Mouse (Mus musculus): ENCODE measurements around the gene Gm8246.
"Not testable (repeated sequence)": the region's sequence is repeated elsewhere in the genome, so short reads cannot be mapped to it uniquely, and the experiment has no call there.

The Gm8246 gene

DNA sequence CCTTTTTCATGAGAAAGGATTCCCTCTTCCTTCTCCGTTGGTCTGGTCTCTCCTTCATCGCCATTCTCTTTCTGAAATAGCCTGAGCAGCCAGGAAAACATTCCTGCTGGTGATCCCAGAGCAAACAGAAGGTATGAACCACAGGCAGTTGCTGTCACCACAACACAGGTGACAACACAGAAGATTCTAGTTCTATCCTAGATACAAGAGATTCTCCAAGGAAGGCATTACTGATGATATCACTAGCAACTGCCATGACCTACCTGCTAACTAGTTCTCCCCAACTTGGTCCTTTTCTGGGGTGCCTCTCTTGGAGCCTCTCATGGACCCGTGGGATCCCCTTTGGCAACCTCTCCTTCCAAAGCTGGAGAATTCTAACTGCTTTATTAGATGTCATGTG is at the start of gene Gm8246:
TSS of gene Gm8246 (minus strand) at position 101 of the 400 bp plus-strand sequence.
- DNase-seq (ENCODE audit: low spot score in 2 of 2): not testable (repeated sequence)

DNA sequence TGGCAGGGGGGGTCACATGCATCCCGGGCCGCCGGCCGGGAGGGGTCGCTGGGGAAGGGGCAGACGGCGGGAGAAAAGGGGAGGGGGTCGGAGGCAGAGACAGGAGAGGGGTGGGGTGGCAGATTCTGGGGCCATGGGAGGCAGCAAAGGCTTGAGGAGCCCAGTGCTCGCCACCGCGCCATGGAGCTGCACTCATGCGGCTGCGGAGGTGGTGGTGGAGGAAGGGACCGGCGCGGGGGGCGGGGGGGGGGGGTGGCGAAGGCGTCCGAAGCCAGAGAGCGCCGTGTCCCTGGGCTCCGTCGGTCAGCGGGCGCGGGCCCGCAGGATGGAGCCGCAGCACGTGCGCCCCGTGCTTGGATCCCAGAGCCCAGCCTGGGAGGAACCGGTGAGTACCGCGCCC is 23.7 kb upstream of the Gm8246 start, which contains the start of gene Gm3488:
TSS of gene Gm3488 (plus strand) at position 301 of the 400 bp plus-strand sequence.
- DNase-seq (ENCODE audit: low spot score in 2 of 2): not testable (repeated sequence)

DNA sequence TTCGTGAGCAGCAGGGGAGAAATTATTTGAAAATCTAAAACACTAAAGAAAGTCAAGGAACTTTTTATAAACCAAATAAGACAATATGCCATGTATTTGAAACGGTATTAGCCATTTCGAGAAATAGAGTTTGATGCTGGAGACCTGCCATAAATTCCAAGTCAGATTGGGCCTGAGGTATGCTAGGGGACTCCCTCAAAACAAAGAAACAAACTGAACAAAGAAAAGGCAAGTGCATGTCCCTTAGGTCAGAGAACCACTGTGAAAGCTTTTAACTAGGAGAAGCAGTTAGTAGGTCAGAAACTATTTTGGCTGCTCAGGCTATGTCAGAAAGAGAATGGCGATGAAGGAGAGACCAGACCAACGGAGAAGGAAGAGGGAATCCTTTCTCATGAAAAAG is 6.3 kb upstream of the Gm8246 start, which contains the start of gene Gm3187:
TSS of gene Gm3187 (plus strand) at position 301 of the 400 bp plus-strand sequence.
- DNase-seq (ENCODE audit: low spot score in 2 of 2): not testable (repeated sequence)

DNA sequence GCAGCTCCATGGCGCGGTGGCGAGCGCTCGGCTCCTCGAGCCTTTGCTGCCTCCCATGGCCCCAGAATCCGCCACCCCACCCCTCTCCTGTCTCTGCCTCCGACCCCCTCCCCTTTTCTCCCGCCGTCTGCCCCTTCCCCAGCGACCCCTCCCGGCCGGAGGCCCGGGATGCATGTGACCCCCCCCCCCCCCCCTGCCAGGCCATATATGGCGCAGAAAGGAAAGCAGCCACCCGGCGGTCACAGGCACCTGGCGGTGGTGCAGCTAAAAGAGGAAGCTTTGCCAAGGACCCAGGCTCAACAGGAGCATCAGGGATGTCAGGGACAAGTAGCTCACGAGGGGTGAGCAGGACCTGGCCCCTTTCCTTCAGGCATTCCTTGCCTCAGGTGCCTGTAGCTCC is 17.2 kb downstream of the Gm8246 start:
- DNase-seq (ENCODE audit: low spot score in 2 of 2): not testable (repeated sequence)

DNA sequence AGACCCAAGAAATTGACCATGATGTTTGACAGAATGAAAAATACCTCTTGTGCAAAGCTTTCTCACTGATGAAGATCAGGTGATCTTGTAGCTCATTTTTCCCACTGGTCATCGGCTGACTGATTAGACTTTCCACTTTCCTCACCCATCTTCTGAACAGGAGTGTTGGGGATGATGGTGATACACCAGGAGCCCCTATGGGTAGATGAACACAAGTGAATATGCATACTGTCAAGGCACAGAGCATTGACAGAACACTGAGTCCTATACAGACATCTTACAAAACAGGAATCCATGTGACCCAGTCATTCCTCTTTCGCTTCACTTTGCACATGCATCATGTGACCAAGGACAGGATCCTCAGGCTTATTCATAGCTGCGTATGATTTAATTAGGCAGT is 22.3 kb downstream of the Gm8246 start, which contains the start of gene Gm3194:
TSS of gene Gm3194 (minus strand) at position 101 of the 400 bp plus-strand sequence.
- not testable (repeated sequence) for DNase-seq (ENCODE audit: low spot score in 2 of 2)

Data from right cerebral cortex, postnatal 36 days (tissue).